Mouse (Mus musculus): ENCODE data around the gene Fnip2. TPM values are rescaled to one million over a fixed set of nuclear protein-coding genes. Genes with fewer than 3 reads are reported as not detected.

The Fnip2 gene
- total and polyA plus RNA-seq, 3 experiments = 0.21 to 0.71 (median 0.31) TPM

- Histone ChIP-seq H3K36me3 (replicated peaks in 1 of 2; ENCODE audit: control insufficient read depth in 1 of 2, insufficient read depth in 1 of 2, low read length in 1 of 2) (no peaks in the 10 kb centered on the region), H3K4me1 (ENCODE audit: control insufficient read depth in 1 of 2, insufficient read depth in 2 of 2) (no peaks in the 10 kb centered on the region), H3K27ac (ENCODE audit: insufficient read depth, low read depth) (no peak overlapping the region), H3K9ac (ENCODE audit: insufficient read depth, low read depth) (no peak overlapping the region), H3K27me3 (replicated peaks) (no peaks in the 10 kb centered on the region), H3K9me3 (replicated peaks; ENCODE audit: low read length) (no peaks in the 10 kb centered on the region), H3K4me3 (replicated peaks in 1 of 3; ENCODE audit: low read depth in 2 of 3, low read length in 2 of 3, poor library complexity in 1 of 3) (no peak overlapping the region), H3K79me2 (replicated peaks; ENCODE audit: control insufficient read depth, extremely low read depth, insufficient read depth, poor library complexity, severe bottlenecking) (no peaks in the 10 kb centered on the region), H3K4me2 (ENCODE audit: insufficient read depth, low read depth, poor library complexity, severe bottlenecking) (no peak overlapping the region)
- DNase-seq (ENCODE audit: extremely low read depth) = no peak
- in situ Hi-C loops (cut with MboI; ENCODE audit: low pct_ligation_motif_present, low pct_unique_long_range_greater_than_20kb, low sequenced_read_pairs) (no loop called here), dilution Hi-C loops (cut with MboI; ENCODE audit: extremely low pct_ligation_motif_present, extremely low pct_unique_long_range_greater_than_20kb, low sequenced_read_pairs) (no loop called here)
- TF ChIP-seq MAZ (IDR thresholded peaks at IDR 0.05; ENCODE audit: low read depth, low read length) (no peak), SIN3A (IDR thresholded peaks at IDR 0.05; ENCODE audit: low read length) (no peak), USF2 (conservative IDR thresholded peaks at IDR 0.05; ENCODE audit: low read depth, low read length) (no peak), POLR2A (IDR thresholded peaks at IDR 0.05; ENCODE audit: low read depth, low read length) (no peak), IRF4 (IDR thresholded peaks at IDR 0.05; ENCODE audit: low read depth, low read length) (no peak), CTCF (conservative IDR thresholded peaks at IDR 0.05 in 1 of 2, IDR thresholded peaks at IDR 0.05 in 1 of 2; ENCODE audit: low read depth in 2 of 2, low read length in 2 of 2) (no peak), RCOR1 (conservative IDR thresholded peaks at IDR 0.05; ENCODE audit: low read depth, low read length) (no peak), HCFC1 (IDR thresholded peaks at IDR 0.05; ENCODE audit: low read depth, low read length) (no peak), UBTF (IDR thresholded peaks at IDR 0.05; ENCODE audit: low read depth, low read length) (no peak), MXI1 (IDR thresholded peaks at IDR 0.05; ENCODE audit: low read depth, low read length) (no peak), USF1 (IDR thresholded peaks at IDR 0.05; ENCODE audit: low read depth, low read length) (no peak), CHD2 (IDR thresholded peaks at IDR 0.05; ENCODE audit: low read length) (no peak)
Observed at GRCm38 (mm10) chr3:79434436-79434835, 133.2 kb downstream of the Fnip2 start.

DNA sequence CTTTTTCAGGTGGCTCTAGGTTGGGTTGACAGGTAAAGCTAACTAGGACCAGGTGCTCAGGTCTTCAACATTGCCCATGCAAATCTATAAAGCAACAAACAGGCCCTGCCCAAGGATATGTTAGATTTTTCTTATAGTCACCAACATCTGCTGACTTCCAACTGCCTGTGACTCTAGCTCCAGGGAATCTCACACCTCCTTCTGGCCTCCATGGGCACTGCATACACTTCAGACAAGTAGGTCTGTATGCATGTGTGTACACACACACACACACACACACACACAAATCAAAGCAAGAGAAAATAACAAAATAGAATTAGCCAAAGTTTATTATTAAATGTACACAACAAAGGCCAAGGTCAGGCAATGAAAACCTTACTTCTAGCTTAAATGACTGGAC lies 134.0 kb downstream of the Fnip2 start:
- Histone ChIP-seq H3K9ac (ENCODE audit: insufficient read depth, low read depth) (no peak overlapping the region), H3K9me3 (replicated peaks; ENCODE audit: low read length) (no peaks in the 10 kb centered on the region), H3K4me1 (ENCODE audit: control insufficient read depth in 1 of 2, insufficient read depth in 2 of 2) (no peaks in the 10 kb centered on the region), H3K4me3 (replicated peaks in 1 of 3; ENCODE audit: low read depth in 2 of 3, low read length in 2 of 3, poor library complexity in 1 of 3) (no peak overlapping the region), H3K36me3 (replicated peaks in 1 of 2; ENCODE audit: control insufficient read depth in 1 of 2, insufficient read depth in 1 of 2, low read length in 1 of 2) (no peaks in the 10 kb centered on the region), H3K4me2 (ENCODE audit: insufficient read depth, low read depth, poor library complexity, severe bottlenecking) (no peak overlapping the region), H3K27ac (ENCODE audit: insufficient read depth, low read depth) (no peak overlapping the region), H3K27me3 (replicated peaks) (no peaks in the 10 kb centered on the region), H3K79me2 (replicated peaks; ENCODE audit: control insufficient read depth, extremely low read depth, insufficient read depth, poor library complexity, severe bottlenecking) (no peaks in the 10 kb centered on the region)
- dilution Hi-C loops (cut with MboI; ENCODE audit: extremely low pct_ligation_motif_present, extremely low pct_unique_long_range_greater_than_20kb, low sequenced_read_pairs) (no loop called here), in situ Hi-C loops (cut with MboI; ENCODE audit: low pct_ligation_motif_present, low pct_unique_long_range_greater_than_20kb, low sequenced_read_pairs) (no loop called here)
- TF ChIP-seq MAX (IDR thresholded peaks at IDR 0.05; ENCODE audit: low read length) (no peak), CTCF (conservative IDR thresholded peaks at IDR 0.05 in 1 of 2, IDR thresholded peaks at IDR 0.05 in 1 of 2; ENCODE audit: low read depth in 2 of 2, low read length in 2 of 2) (peak; percentile 8 to 13; a peak in 1 of 4 replicates), MYC (IDR thresholded peaks at IDR 0.05; ENCODE audit: low read depth, low read length) (no peak), JUN (IDR thresholded peaks at IDR 0.05; ENCODE audit: insufficient read depth, low read depth, low read length) (no peak), SMC3 (IDR thresholded peaks at IDR 0.05; ENCODE audit: low read depth, low read length) (0 out of 2 replicates have a peak, but pooled peaks have one; percentile 17)
- no peak for DNase-seq (ENCODE audit: extremely low read depth)

All from CH12.LX (cell line).